Mouse (Mus musculus): ENCODE results near the gene Ccni.

DNA sequence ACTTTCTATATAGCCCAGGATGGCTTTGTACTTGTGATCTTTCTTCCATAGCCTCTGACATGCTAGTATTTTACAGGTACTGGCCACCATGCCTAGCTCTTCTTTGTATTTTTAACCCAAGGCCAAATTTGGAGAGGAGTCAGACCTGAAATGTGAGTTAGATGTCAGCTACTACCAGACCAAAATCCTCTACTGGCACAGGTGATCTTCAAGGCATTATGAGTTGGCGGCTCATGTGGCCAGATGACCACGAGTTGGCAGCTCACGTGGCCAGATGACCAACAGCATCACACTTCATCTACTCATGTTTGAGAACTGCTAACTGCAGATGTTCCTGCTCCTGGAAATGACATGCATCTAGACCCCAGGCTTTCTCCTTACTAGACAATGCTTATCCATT, 12.1 kb upstream of the Ccni start:
- TF ChIP-seq POLR2A (IDR thresholded peaks at IDR 0.05; ENCODE audit: borderline replicate concordance, low read depth, low read length) = no peak
- no peak for TF ChIP-seq CTCF (IDR thresholded peaks at IDR 0.05; ENCODE audit: low read depth, low read length)

Measured in bone marrow macrophage, adult 2 months (primary cell).